Mouse (Mus musculus): ENCODE data around the gene Lmf2.

GRCm38 (mm10) chr15:89350447-89350846 is 5.0 kb downstream of the Lmf2 start:
- TF ChIP-seq POLR2A (IDR thresholded peaks at IDR 0.05; ENCODE audit: extremely low read depth, insufficient read depth, low read length): no peak
- no peak for TF ChIP-seq CTCF (IDR thresholded peaks at IDR 0.05; ENCODE audit: extremely low read depth, insufficient read depth, low read length)

All from cortical plate, adult 2 months (tissue).